Comparison of ENCODE assay signal across 22 mouse cellular contexts in the genomic region with DNA sequence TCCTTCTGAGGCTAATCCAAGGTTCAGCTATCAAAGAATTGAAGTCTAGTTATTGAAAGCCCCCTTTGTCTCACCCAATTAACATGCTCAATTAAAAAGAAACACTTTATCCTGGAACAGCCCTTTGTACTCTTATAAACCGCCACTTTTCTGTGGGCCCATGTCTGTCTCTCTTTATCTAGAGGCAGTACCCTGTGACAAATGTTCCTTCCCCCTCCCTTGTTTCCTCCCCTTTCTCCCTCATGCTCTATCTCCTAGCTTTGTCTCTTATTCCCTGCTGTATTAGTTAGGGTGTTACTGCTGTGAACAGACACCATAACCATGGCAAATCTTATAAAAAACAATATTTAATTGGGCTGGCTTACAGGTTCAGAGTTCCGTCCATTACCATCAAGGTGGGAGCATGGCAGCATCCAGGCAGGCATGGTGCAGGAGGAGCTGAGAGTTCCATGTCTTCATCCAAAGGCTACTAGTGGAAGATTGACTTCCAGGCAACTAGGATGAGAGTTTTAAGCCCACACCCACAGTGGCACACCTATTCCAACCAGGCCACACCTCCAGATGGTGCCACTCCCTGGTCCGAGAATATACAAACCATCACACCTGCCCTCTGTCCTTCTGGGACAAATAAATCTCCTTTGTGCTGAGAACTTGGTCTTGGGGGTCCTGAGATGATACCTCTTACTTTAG. TPM values are rescaled to one million over a fixed set of nuclear protein-coding genes. Genes with fewer than 3 reads are reported as not detected.
"Had no signal": no experiment of that assay in that cellular context is flagged by ENCODE, and none has a peak within 500 bp of the region (broad histone marks: within the 10 kb centered on the region; RNA-seq: fewer than 3 reads in every experiment).

No protein-coding gene starts in this region.

- ATAC-seq: liver, embryonic 12.5 days; midbrain, embryonic 13.5 days; midbrain, embryonic 16.5 days had no signal

- H3K9me3 ChIP-seq: limb, embryonic 10.5 days; limb, embryonic 13.5 days; liver, embryonic 12.5 days; liver, embryonic 15.5 days; lung, embryonic 15.5 days; megakaryocyte, embryonic 14.5 days; midbrain, embryonic 10.5 days; midbrain, embryonic 13.5 days had no signal

- H3K4me1 ChIP-seq: limb, embryonic 10.5 days; limb, embryonic 13.5 days; liver, embryonic 12.5 days; liver, embryonic 15.5 days; lung, embryonic 15.5 days; megakaryocyte, embryonic 14.5 days; midbrain, embryonic 10.5 days; midbrain, embryonic 13.5 days had no signal

- H3K4me3 ChIP-seq: layer of hippocampus, adult 2 months; limb, embryonic 10.5 days; limb, embryonic 13.5 days; liver, embryonic 12.5 days; liver, embryonic 15.5 days; lung, embryonic 15.5 days; megakaryocyte, embryonic 14.5 days; midbrain, embryonic 10.5 days; midbrain, embryonic 13.5 days; myocyte had no signal

- H3K36me3 ChIP-seq: limb, embryonic 10.5 days; limb, embryonic 13.5 days; liver, embryonic 12.5 days; liver, embryonic 15.5 days; lung, embryonic 15.5 days; midbrain, embryonic 10.5 days; midbrain, embryonic 13.5 days had no signal

- H3K27ac ChIP-seq: kidney, postnatal 0 days; layer of hippocampus, adult 2 months; limb, embryonic 10.5 days; limb, embryonic 13.5 days; liver, embryonic 12.5 days; liver, embryonic 15.5 days; lung, embryonic 15.5 days; midbrain, embryonic 10.5 days; midbrain, embryonic 13.5 days had no signal

- H3K4me2 ChIP-seq: limb, embryonic 13.5 days; liver, embryonic 12.5 days; liver, embryonic 15.5 days; lung, embryonic 15.5 days; midbrain, embryonic 13.5 days had no signal

- H3K27me3 ChIP-seq: limb, embryonic 13.5 days; liver, embryonic 12.5 days; liver, embryonic 15.5 days; lung, embryonic 15.5 days; megakaryocyte, embryonic 14.5 days; midbrain, embryonic 13.5 days had no signal

- DNase-seq: kidney, postnatal 25 days; layer of hippocampus, adult 9-11 months; liver; lung, adult 18-20 months; lung, postnatal 10 days; lung, postnatal 36 days; thymus, adult 18-20 months; thymus, postnatal 36 days had no signal

- H3K9ac ChIP-seq: limb, embryonic 13.5 days; liver, embryonic 12.5 days; liver, embryonic 15.5 days; lung, embryonic 15.5 days; midbrain, embryonic 13.5 days had no signal

RNA-seq across cellular contexts. Expression of a gene that starts 17.9 kb away (rescaled TPM):
- polyA plus RNA-seq: myocyte; small intestine, adult 2 months; spleen, adult 2 months had no signal
